Mouse (Mus musculus) MEL (cell line): ENCODE measurements at regions not wholly inside any gene's neighbourhood (a gene's known extent, or its start where the extent isn't known, plus 50 kb on each side); places are given as distances from the start of the nearest gene placed in this dataset.

ENCODE experiments used
- DNase-seq: peaks from one replicate; pipeline ENCODE4 v3.0.0; 2011; ENCODE audit warnings: low read depth, low spot score
- H3K27ac ChIP-seq: 2 replicates; pipeline ENCODE4 v1.5.1; 2012; ENCODE audit warnings: low read depth, mild to moderate bottlenecking, control low read depth, low read length, moderate library complexity; ENCODE audit not compliant: control insufficient read depth
- H3K27me3 ChIP-seq, 2 experiments: fragments of 150-350 bp in 1 of 2; sonication (generic) in 1 of 2; 2 replicates each; pipeline ENCODE4 v1.6.1; 2012; ENCODE audit warnings: low read length in 2 of 2, mild to moderate bottlenecking in 2 of 2, improper control_type of control experiment in 1 of 2, moderate library complexity in 1 of 2; ENCODE audit not compliant: insufficient read depth in 2 of 2, control insufficient read depth in 1 of 2
- H3K36me3 ChIP-seq, 2 experiments: 2 replicates each; pipeline ENCODE4 v1.6.1; 2012 to 2014; ENCODE audit warnings: low read length in 2 of 2, improper control_type of control experiment in 1 of 2, inconsistent platforms in 1 of 2, mild to moderate bottlenecking in 1 of 2; ENCODE audit not compliant: insufficient read depth in 2 of 2, control insufficient read depth in 1 of 2
- H3K4me1 ChIP-seq, 2 experiments: fragments of 150-350 bp in 1 of 2; sonication (generic) in 1 of 2; 2 replicates each; pipeline ENCODE4 v1.6.1; 2012; ENCODE audit warnings: low read length in 2 of 2, improper control_type of control experiment in 1 of 2, mild to moderate bottlenecking in 1 of 2; ENCODE audit not compliant: insufficient read depth in 2 of 2, control insufficient read depth in 1 of 2
- H3K4me3 ChIP-seq, 2 experiments: fragments of 150-350 bp in 1 of 2; sonication (generic) in 1 of 2; 2 replicates each; pipeline ENCODE4 v1.5.1; 2012; ENCODE audit warnings: low read depth in 2 of 2, low read length in 2 of 2, mild to moderate bottlenecking in 2 of 2, moderate library complexity in 2 of 2, control low read depth in 1 of 2, improper control_type of control experiment in 1 of 2; ENCODE audit not compliant: control insufficient read depth in 1 of 2, insufficient read depth in 1 of 2
- H3K79me2 ChIP-seq: 2 replicates; pipeline ENCODE4 v1.6.1; 2012; ENCODE audit warnings: mild to moderate bottlenecking, low read length, moderate library complexity; ENCODE audit not compliant: control insufficient read depth, poor library complexity, insufficient read depth
- H3K9ac ChIP-seq: 2 replicates; pipeline ENCODE4 v1.6.1; 2012; ENCODE audit warnings: low read depth, mild to moderate bottlenecking, control low read depth, low read length, moderate library complexity; ENCODE audit not compliant: control insufficient read depth, poor library complexity, severe bottlenecking
- H3K9me3 ChIP-seq: fragments of 150-350 bp; sonication (generic); replicated peaks from 2 replicates; pipeline ENCODE4 v1.6.1; 2012; ENCODE audit warnings: mild to moderate bottlenecking, low read length, improper control_type of control experiment, moderate library complexity; ENCODE audit not compliant: insufficient read depth
- BHLHE40 ChIP-seq: IDR thresholded peaks from 2 replicates; pipeline ENCODE4 v1.6.1; 2012; ENCODE audit warnings: low read depth, mild to moderate bottlenecking, inconsistent platforms, low read length, improper control_type of control experiment, borderline replicate concordance
- CHD1 ChIP-seq: IDR thresholded peaks from 2 replicates; pipeline ENCODE4 v1.6.1; 2012; ENCODE audit warnings: low read depth, mild to moderate bottlenecking, inconsistent platforms, low read length, improper control_type of control experiment
- CHD2 ChIP-seq: IDR thresholded peaks from 2 replicates; pipeline ENCODE4 v1.6.1; 2011; ENCODE audit warnings: low read length, improper control_type of control experiment
- CTCF ChIP-seq, 3 experiments: IDR thresholded peaks in 2 of 3; conservative IDR thresholded peaks in 1 of 3; 2 replicates each; pipeline ENCODE4 v1.5.1; 2011 to 2012; ENCODE audit warnings: low read length in 3 of 3, low read depth in 2 of 3, mild to moderate bottlenecking in 2 of 3, improper control_type of control experiment in 1 of 3, inconsistent platforms in 1 of 3, mixed read lengths in 1 of 3, moderate library complexity in 1 of 3; ENCODE audit not compliant: control insufficient read depth in 1 of 3, insufficient read depth in 1 of 3, poor library complexity in 1 of 3, severe bottlenecking in 1 of 3
- E2F4 ChIP-seq: IDR thresholded peaks from 2 replicates; pipeline ENCODE4 v1.6.1; 2011; ENCODE audit warnings: low read depth, low read length, improper control_type of control experiment, borderline replicate concordance
- ELF1 ChIP-seq: IDR thresholded peaks from 2 replicates; pipeline ENCODE4 v1.6.1; 2014; ENCODE audit warnings: low read depth, mild to moderate bottlenecking, inconsistent platforms, low read length, improper control_type of control experiment, moderate library complexity
- GABPA ChIP-seq: IDR thresholded peaks from 2 replicates; pipeline ENCODE4 v1.6.1; 2012; ENCODE audit warnings: low read depth, mild to moderate bottlenecking, inconsistent platforms, low read length, improper control_type of control experiment, moderate library complexity
- JUND ChIP-seq: IDR thresholded peaks from 2 replicates; pipeline ENCODE4 v1.6.1; 2011; ENCODE audit warnings: low read depth, mild to moderate bottlenecking, improper control_type of control experiment, low read length
- KAT2A ChIP-seq: conservative IDR thresholded peaks from 2 replicates; pipeline ENCODE4 v1.6.1; 2012; ENCODE audit warnings: low read depth, low read length, improper control_type of control experiment, inconsistent platforms
- MAX ChIP-seq: IDR thresholded peaks from 2 replicates; pipeline ENCODE4 v1.6.1; 2011; ENCODE audit warnings: low read length, improper control_type of control experiment
- MAZ ChIP-seq: IDR thresholded peaks from 2 replicates; pipeline ENCODE4 v1.6.1; 2012; ENCODE audit warnings: low read depth, mild to moderate bottlenecking, inconsistent platforms, low read length, improper control_type of control experiment
- MXI1 ChIP-seq: IDR thresholded peaks from 2 replicates; pipeline ENCODE4 v1.6.1; 2011; ENCODE audit warnings: mild to moderate bottlenecking, low read depth, low read length, improper control_type of control experiment
- MYC ChIP-seq: IDR thresholded peaks from 2 replicates; pipeline ENCODE4 v1.6.1; 2011; ENCODE audit warnings: low read depth, mild to moderate bottlenecking, low read length, improper control_type of control experiment, moderate library complexity
- NELFE ChIP-seq: IDR thresholded peaks from 2 replicates; pipeline ENCODE4 v1.6.1; 2011; ENCODE audit warnings: low read depth, low read length, improper control_type of control experiment
- NRF1 ChIP-seq: IDR thresholded peaks from 2 replicates; pipeline ENCODE4 v1.6.1; 2014; ENCODE audit warnings: low read depth, mild to moderate bottlenecking, inconsistent platforms, low read length, improper control_type of control experiment, moderate library complexity; ENCODE audit not compliant: poor library complexity, insufficient read depth, severe bottlenecking
- POLR2A ChIP-seq, 2 experiments: IDR thresholded peaks; 2 replicates each; pipeline ENCODE4 v1.6.1; 2011 to 2012; ENCODE audit warnings: low read length in 2 of 2, mild to moderate bottlenecking in 2 of 2, control low read depth in 1 of 2, improper control_type of control experiment in 1 of 2, low read depth in 1 of 2, moderate library complexity in 1 of 2; ENCODE audit not compliant: control insufficient read depth in 1 of 2, insufficient read depth in 1 of 2, poor library complexity in 1 of 2
- POLR2AphosphoS2 ChIP-seq: IDR thresholded peaks from 2 replicates; pipeline ENCODE4 v1.6.1; 2011; ENCODE audit warnings: low read length, improper control_type of control experiment
- POLR2AphosphoS5 ChIP-seq: IDR thresholded peaks from 2 replicates; pipeline ENCODE4 v1.6.1; 2012; ENCODE audit warnings: low read depth, borderline replicate concordance, mild to moderate bottlenecking, inconsistent platforms, low read length, moderate library complexity, mixed read lengths
- RAD21 ChIP-seq: IDR thresholded peaks from 2 replicates; pipeline ENCODE4 v1.6.1; 2011; ENCODE audit warnings: mild to moderate bottlenecking, low read depth, low read length, improper control_type of control experiment
- RCOR1 ChIP-seq: IDR thresholded peaks from 2 replicates; pipeline ENCODE4 v1.6.1; 2012; ENCODE audit warnings: low read depth, mild to moderate bottlenecking, inconsistent platforms, low read length, improper control_type of control experiment
- SMC3 ChIP-seq: IDR thresholded peaks from 2 replicates; pipeline ENCODE4 v1.6.1; 2011; ENCODE audit warnings: low read depth, low read length, improper control_type of control experiment
- TAL1 ChIP-seq: IDR thresholded peaks from 2 replicates; pipeline ENCODE4 v1.6.1; 2012; ENCODE audit warnings: mild to moderate bottlenecking, inconsistent platforms, low read length, moderate library complexity, mixed read lengths
- USF1 ChIP-seq: IDR thresholded peaks from 2 replicates; pipeline ENCODE4 v1.6.1; 2014; ENCODE audit warnings: low read depth, mild to moderate bottlenecking, inconsistent platforms, low read length, improper control_type of control experiment, moderate library complexity
- USF2 ChIP-seq, 2 experiments: IDR thresholded peaks; 2 replicates each; pipeline ENCODE4 v1.6.1; 2011 to 2012; ENCODE audit warnings: improper control_type of control experiment in 2 of 2, low read length in 2 of 2, borderline replicate concordance in 1 of 2, inconsistent platforms in 1 of 2, low read depth in 1 of 2, mild to moderate bottlenecking in 1 of 2; ENCODE audit not compliant: insufficient read depth in 1 of 2
- ZC3H11A ChIP-seq: IDR thresholded peaks from 2 replicates; pipeline ENCODE4 v1.6.1; 2012; ENCODE audit warnings: low read depth, mild to moderate bottlenecking, inconsistent platforms, low read length, improper control_type of control experiment
- ZNF384 ChIP-seq: IDR thresholded peaks from 2 replicates; pipeline ENCODE4 v1.6.1; 2012; ENCODE audit warnings: low read depth, mild to moderate bottlenecking, inconsistent platforms, low read length, improper control_type of control experiment

DNA sequence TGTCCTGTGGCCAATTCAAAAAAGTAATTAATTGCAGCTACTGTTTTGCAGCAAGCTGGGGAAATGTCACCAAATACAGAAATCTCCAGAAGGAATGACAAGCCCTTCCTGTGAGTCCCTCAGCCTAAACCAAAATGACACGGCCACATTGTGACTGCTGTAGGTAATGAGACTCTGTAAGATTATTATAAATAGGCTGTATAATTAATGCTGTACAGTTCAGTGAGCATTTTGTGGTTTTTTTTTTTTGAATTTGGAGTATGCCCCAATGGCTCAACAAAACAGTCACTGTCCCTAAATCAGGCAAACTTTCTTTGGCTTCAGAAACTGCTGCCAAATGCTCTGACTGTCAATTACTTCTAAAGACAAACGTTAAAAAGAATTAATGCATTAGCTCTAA, 615.9 kb upstream of the Sema6d start:
- DNase-seq = no peak
- H3K27ac ChIP-seq = no peak overlapping the region
- TF ChIP-seq MAZ (no peak), JUND (no peak), MYC (no peak), POLR2A (IDR thresholded peaks at IDR 0.05; ENCODE audit: control insufficient read depth in 1 of 2, insufficient read depth in 1 of 2, low read depth in 1 of 2, low read length in 2 of 2, poor library complexity in 1 of 2) (no peak), CHD2 (no peak), NRF1 (no peak), KAT2A (no peak), CHD1 (no peak), USF1 (no peak), ELF1 (no peak), ZNF384 (no peak)
- TF ChIP-seq, all 39 proteins: peak for 0
- Histone ChIP-seq H3K4me3 (no peak overlapping the region), H3K9me3 (no peaks in the 10 kb centered on the region), H3K79me2 (no peaks in the 10 kb centered on the region), H3K9ac (no peak overlapping the region), H3K4me1 (no peaks in the 10 kb centered on the region), H3K36me3 (no peaks in the 10 kb centered on the region), H3K27me3 (no peaks in the 10 kb centered on the region)

DNA sequence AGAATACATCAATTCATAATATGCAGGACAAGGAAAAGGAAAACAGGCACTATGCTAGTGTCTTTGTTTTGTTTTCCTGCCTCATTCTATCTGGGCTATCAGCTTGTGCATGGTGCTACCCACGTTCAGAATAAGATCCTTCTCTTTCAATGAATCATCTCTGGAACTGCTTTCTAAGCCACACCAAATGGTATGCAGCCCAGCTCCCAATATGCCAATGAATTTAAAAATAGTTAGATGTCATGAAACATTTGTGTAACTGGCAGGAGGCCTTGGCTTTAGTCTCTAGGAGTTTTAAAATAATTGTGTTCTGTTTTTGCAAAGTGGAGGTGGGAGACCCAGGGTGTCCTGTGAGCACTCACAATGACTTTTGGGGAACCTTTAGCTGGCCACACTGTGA, 603.1 kb upstream of the Sema6d start:
- no peak overlapping the region for H3K9ac ChIP-seq
- H3K4me3 ChIP-seq = no peak overlapping the region
- H3K4me1 ChIP-seq = no peaks in the 10 kb centered on the region
- H3K79me2 ChIP-seq = no peaks in the 10 kb centered on the region
- TF ChIP-seq MXI1 = no peak
- no peak for TF ChIP-seq NELFE
- TF ChIP-seq RCOR1 = no peak
- H3K9me3 ChIP-seq = no peaks in the 10 kb centered on the region
- H3K27ac ChIP-seq = no peak overlapping the region
- no peak for DNase-seq
- no peaks in the 10 kb centered on the region for H3K36me3 ChIP-seq
- no peaks in the 10 kb centered on the region for H3K27me3 ChIP-seq

DNA sequence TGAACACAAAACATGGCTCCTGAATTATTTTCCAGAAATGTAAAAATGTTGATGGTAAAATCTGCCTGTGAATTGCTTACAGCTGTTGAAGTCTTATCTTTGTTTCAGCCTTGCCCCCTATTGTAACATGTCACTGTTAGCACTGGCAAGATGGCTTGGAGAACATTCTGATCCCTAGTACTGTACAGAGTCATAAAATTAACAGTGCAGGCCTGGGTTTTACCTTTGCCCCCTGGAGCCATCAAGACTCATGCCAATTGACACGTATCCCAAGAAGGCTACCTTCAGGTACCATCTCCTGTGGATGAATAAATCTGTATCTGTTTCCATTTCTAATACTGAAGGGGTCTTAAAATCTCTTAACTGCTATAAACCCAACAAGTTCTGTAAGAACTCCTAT, 583.6 kb upstream of the Sema6d start:
- H3K27ac ChIP-seq = no peak overlapping the region
- no peaks in the 10 kb centered on the region for H3K4me1 ChIP-seq
- no peaks in the 10 kb centered on the region for H3K9me3 ChIP-seq
- DNase-seq = no peak
- H3K9ac ChIP-seq = no peak overlapping the region
- H3K27me3 ChIP-seq = no peaks in the 10 kb centered on the region
- TF ChIP-seq E2F4 (no peak), BHLHE40 (no peak), SMC3 (no peak), ELF1 (no peak), ZC3H11A (no peak), POLR2AphosphoS5 (no peak), TAL1 (no peak), RCOR1 (no peak), MAX (no peak), GABPA (no peak), KAT2A (no peak), RAD21 (no peak), MAZ (no peak), CHD1 (no peak), MXI1 (no peak), USF2 (IDR thresholded peaks at IDR 0.05; ENCODE audit: borderline replicate concordance in 1 of 2, insufficient read depth in 1 of 2, low read depth in 1 of 2, low read length in 2 of 2) (no peak), POLR2AphosphoS2 (no peak), CTCF (IDR thresholded peaks at IDR 0.05 in 2 of 3, conservative IDR thresholded peaks at IDR 0.05 in 1 of 3; ENCODE audit: control insufficient read depth in 1 of 3, insufficient read depth in 1 of 3, low read depth in 2 of 3, low read length in 3 of 3, poor library complexity in 1 of 3, severe bottlenecking in 1 of 3) (no peak)
- no peaks in the 10 kb centered on the region for H3K36me3 ChIP-seq
- no peak overlapping the region for H3K4me3 ChIP-seq
- H3K79me2 ChIP-seq = no peaks in the 10 kb centered on the region
